Mouse (Mus musculus) adrenal gland, adult 18-20 months (tissue): ENCODE results near the gene Gpc2. TPM values are rescaled to one million over a fixed set of nuclear protein-coding genes. Genes with fewer than 3 reads are reported as not detected.

Experiments used
- DNase-seq, 2 experiments: peaks; one replicate each; pipeline ENCODE4 v3.0.0; 2021 to 2022; ENCODE audit warnings: low spot score in 2 of 2
- total RNA-seq, 2 experiments: library from RNA; stranded (reverse); gene quantifications; 1 replicate in 1 of 2; 2 replicates in 1 of 2; pipeline ENCODE4 v1.2.3; 2021

Gpc2 gene
- total RNA-seq, 2 experiments from 2014 or later = 0.51 to 0.89 TPM

DNA sequence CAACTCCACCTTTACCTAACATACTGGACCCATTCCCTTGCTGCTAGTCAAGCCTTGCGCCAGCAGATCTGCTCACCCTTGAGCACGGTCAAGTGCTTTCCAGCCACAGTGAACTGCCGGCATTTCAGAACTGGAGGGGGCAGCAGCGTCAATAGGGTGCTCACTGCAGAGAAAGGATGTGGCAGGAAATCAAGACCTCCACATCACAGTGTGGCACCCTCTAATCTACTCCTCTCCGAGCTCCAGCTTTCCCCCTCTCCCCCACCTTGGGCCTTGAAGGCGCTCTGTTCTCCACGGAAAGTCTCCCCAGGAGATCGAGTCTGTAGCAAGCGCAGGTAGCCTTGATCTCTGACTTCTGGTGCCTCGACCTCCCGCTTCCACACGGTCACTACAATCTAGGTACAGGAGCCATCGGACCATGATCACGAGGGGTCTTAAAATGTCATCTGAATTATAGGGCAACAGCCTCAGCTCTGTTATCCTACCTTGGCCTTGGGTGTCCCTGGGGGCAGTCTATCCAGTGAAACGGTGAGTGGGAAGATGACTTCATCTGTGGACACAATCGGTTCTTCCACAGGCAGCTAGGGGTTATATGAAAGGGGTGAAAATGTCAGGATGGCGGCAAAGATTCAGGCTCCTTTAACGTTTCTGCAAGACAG, 17.1 kb downstream of the Gpc2 start:
- DNase-seq = no peak

DNA sequence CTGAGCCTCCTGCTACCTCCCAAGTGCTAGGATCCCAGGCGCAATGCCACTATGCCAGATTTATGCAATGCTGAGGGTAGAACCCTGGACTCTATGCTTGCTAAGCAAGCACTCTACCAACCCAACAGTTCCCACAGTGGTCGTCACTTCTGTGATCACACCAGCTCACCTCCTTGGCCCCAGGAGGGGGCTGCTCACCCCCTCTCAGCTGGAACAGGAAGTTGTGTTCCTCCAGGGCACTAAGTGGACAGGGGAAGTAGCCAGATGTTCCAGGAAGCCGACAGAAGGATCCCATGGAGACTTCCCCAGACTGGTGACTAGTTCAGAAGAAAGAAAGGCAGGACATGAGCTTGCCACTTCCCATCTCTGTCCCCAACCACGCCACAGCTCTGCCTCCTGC, 17.8 kb downstream of the Gpc2 start:
- no peak for DNase-seq

DNA sequence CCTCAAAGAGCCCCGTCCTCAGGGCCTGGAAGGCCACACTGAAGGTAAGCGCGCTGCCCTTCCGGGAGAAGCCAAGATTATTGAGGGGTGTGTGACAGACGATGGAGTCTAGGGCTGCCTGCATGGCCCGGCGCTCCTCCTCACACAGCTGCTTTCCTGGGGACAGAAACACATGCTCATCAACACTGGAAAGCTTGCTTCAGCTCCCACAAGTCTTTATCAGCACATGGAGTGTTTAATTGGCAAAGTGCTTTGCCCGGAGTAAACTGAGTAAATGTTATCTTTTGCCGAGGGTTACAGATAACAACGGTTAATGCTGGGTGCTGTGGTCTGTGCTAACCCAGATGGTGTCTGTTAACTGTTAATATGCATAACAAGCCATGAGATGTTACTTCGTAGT, 19.0 kb downstream of the Gpc2 start:
- DNase-seq = no peak

DNA sequence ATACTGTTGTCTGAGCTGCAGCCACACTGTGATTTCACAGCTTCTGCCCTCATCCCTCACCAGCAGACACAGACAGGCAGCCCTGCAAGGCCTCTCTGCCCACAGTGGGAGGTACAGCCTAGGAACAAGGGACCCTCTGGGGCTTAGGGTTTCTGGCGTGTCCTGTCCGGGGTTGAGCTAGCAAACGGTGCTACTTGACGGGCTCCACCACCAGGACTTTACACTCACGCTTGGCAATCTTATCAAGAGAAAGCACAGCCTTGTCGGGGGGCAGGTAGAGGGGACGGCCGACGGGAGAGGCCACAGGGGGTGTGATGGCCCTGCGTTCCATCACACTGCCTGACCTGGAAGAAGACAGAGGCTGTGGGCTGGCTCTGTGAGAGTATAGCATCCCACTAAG, 19.8 kb downstream of the Gpc2 start:
- DNase-seq = no peak

DNA sequence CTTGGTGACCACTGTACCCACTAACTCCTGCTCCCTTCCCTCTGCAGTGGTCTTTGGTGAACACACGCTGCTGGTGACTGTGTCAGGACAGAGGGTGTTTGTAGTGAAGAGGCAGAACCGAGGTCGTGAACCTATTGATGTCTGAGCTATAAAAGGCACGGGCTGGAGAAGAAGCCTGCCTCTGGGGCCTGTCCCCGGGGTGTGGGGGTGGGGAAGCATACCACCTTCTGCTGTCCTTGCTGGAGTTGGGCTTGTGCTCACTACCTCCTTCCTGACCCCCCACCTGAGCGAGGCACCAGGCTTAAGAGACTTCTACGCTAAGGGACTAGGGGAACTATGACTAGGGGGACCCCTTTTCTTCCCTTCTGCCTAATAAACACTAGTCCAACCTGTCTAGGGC, 20.8 kb downstream of the Gpc2 start:
- DNase-seq = no peak

DNA sequence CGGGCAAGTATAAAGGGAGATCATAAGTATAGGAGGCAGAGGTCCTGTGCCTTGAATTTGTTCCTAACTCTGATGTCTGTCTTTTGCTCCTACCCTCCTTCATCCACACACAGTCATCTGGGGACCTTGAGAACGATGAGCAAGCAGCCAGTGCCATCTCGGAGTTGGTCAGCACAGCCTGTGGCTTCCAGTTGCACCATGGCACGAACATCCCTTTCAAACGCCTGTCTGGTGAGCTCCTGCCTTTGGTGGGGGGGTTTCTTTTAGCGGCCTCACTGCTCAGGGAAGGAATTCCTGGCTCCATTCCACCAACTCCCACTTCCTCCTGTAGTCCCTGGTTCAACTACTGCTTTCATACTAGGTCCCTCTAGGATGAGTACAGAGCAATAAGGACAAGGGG, 21.3 kb downstream of the Gpc2 start:
- no peak for DNase-seq

DNA sequence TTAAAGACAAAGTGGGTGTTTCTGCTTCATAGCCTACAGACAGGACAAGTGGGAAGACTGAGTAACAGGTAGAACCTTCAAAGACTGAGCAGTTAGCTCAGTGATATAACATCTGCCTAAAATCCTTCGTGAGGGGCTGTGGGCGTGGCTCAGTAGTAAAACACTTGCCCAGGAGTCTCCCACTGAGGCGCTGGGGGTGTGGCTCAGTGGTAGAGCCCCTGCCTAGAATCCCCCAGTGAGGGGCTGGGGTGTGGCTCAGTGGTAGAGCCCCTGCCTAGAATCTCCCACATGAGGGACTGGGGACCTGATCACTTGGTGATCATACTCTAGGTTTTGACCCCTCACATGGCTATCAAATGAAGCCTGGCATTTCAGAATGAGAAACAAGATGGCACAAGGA, 21.7 kb downstream of the Gpc2 start:
- DNase-seq = no peak

DNA sequence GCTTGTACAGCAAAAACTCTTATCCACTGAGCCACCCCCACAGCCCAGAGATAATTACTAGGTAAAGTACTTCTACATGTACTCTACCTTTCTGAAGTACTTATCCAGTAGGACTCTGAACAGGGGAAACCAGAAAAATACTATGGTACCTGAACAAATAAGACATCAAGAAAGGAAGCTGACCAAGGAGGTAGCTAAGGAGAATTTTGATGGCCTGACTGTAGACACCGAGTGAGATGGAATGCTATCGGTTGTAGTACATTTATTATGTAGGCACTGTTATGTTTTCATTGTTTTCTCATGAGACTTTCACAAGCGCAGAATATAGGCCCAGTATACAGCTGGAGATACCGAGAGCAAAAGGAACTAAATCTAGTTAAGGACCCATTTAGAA, 22.2 kb downstream of the Gpc2 start:
- DNase-seq = no peak

DNA sequence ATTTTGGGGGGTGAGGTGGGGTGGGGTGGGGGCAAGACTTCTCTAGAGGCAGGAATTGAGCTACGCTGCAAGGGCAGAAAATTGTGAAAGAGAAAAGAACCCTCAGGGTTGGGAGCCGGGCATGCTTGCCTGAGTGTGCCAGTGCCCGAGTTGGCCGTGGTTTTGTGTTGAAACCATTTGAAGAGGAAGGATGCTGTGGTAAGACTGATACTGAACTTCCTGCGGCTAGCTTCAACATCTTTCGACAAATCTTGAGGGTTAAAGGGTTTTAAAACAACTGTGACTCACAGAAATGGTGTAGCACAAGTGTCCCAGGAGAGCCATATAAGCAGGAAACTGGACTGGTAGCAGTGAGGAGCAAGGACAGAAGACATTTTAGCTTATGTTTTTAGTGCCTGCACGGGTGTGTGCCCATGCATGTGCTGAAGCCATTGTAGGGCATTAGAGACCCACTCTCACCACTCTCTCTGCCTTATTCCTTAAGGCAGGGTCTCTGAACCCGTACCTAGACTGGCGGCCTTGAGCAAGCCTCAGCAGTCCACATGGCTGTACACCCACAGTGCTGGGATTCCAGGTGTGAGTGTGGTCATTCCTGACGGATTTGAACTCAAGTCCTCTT, 22.7 kb downstream of the Gpc2 start:
- DNase-seq = no peak

DNA sequence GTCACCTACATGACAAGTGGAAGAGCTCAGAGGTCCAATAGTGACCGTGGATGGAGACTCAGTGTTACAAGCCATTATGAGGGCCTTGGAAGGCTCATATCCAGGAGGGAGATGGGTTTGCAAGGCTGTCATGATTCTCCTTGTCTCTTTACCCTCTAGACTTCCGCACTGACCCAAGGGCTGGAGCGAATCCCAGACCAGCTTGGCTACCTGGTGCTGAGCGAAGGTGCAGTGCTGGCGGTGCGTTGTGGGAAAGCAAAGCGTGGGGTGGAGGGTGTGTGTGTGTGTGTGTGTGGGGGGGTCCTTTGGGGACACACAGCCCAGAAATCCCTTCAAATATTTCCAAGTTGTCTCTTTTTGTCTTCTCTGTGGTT, 23.7 kb downstream of the Gpc2 start:
- DNase-seq = no peak

DNA sequence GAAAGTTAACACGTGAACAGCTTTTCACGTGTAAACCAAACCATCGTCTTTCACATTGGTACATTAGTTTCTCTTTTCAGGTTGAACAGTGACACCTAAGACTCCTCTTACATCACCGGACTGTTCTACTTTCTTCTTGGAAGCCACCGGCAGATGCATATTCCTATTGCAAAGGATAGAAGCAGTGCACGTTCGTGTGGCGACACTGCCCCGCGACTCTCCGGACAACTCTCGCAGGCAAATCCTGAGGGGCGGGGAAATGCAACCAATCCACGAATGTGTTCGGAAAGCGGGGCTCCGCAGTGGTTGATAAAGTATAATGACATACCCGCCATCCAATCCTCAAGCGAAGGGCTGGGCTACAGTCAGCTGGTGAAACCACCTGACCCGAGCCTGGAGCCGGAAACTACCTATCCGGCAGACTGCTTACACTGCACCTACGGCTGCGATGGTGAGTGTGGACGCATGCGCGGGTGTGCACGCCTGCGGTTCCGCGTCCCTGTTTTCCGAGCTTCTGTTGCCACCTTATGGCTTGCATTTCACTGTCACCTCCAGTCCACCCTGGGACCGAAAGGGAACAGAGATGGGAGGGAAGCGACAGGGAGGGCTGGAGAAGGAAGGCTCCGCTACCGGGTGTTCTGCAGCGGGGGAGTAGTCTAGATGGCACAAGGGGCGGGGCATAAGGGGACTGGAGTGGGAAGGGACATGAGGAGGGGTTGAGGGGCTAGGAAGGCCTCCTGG, 24.3 kb downstream of the Gpc2 start, which contains the start of gene Lamtor4:
Gene Lamtor4 (plus strand): TSS at position 130 of the 741 bp plus-strand sequence.
- peak; percentile 81 to 83 for DNase-seq

DNA sequence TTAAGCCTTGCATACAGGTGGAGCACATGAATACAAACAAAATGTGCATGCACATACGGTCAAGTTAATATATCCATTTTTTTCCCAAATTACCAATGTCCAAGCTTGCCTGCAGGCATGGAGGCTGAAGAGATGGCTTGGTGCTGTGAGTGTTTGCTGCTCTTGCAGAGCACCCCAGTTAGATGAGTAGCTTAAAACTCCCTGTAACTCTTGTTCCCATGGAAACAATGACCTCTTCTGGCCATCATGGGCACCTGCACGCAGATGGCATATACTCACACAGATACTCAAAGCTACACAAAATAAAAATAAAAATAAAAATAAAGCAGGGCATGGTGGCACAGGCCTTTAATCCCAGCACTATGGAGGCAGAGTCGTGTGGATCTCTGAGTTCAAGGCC, 26.7 kb downstream of the Gpc2 start:
- no peak for DNase-seq

DNA sequence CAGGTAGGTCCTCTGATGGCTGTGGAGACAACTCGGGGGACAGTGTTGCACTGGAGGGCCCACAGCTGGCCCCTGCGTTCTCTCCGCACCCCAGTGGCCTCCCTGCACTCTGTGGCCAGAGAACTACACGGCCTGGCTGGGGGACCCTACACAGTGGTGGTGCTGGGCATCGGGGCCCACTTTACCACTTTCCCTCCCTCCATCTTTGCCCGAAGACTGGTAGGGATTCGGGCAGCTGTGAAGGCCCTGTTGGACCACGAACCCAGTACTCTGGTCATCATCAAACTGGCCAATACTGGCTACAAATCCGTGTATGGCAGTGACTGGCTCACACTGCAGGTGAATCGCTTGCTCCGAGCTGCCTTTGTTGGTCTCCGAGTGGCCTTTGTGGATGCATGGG, 28.7 kb downstream of the Gpc2 start:
- DNase-seq = no peak

DNA sequence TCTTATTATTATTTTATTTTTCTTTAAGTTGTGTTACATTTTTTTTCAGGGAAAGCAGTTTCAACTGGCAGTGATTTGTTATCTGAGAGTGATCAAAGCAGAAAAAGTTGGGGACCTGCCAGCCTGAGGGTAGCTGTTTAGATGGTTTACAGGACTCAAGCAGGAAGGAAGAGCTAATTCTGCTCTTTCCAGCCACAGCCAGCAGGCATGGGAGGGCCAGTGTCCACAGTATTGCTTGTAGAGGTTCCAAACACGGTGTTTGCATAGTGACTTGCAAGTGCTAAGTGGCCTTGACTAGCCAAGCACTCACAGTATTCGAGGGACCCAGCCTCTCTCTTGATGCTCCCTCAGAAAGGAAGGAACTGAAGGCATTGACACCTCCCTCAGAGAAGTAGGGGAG, 38.3 kb downstream of the Gpc2 start:
- DNase-seq = no peak

DNA sequence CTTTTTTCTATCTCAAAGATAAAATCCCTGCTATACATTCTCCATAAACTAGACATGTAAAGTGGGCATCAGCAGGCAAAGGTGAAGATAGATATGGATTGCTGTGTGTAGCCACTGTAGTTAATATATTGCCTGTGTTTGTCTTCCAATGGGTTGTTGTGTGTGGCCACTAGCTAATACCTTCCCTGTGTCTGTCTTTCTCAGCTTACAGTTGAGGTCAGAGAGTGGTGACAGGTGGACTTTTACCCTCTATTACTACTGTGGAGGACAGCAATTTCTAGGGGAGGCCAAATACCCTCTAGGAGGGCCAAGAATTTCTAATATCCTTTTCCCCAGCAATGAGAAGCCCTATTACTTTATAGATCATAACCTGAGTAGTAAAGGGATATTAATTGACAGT, 45.6 kb downstream of the Gpc2 start:
- DNase-seq = no peak

DNA sequence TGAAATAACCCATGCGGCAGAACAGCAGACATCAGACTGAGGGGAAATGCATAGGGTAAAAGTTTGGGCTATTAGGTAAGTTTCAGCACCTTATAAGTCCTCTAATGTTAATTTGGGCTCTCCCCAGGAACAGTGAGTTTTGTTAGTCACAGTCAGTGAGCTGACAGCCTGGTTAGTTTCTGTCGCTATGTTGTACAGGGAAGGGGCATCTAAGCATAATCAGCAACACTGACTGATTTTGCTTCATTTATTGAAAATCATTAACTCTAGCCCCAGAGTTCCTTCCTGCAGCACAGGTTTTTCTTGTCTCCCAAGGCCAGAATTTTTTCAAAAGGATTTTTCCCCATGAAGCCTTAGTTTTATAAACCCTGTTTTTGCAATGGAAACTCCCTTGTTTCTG, 46.0 kb downstream of the Gpc2 start:
- no peak for DNase-seq

DNA sequence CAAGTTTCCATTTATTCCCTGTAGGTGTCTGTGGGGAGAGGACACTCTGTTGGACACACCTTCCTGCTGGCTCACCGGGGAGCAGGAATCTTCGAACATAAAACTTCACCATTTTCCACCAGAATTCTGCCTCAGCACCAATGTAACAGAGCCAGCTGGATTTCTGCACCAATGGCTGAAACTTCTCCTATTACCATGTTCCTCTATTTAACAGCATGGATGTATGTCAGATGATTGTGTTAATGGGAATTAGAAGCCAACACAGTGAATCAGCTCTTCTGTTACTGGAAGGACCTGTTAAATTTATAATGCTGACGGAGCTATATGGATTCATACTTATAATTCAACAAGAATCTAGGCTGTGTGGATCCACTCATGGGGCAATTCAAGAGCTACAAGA, 50.3 kb downstream of the Gpc2 start:
- no peak for DNase-seq

DNA sequence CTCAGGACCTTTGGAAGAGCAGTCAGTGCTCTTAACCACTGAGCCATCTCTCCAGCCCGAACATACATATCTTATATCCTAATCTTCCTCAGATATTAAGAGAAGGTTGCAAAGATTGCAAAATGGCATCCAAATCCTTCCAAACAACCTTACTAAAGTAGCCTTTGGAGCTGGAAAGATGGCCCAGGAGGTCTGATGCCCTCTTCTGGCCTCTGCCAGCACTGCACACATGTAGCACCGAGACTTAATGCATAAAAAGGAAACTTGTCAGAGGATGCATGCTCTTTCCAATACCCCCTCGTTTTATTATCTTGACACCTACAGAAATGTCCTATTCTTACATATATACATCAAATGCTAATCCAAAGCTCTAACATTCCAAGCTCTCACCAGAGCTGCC, 51.8 kb downstream of the Gpc2 start:
- DNase-seq = peak in 1 of 2 experiments; percentile 51

DNA sequence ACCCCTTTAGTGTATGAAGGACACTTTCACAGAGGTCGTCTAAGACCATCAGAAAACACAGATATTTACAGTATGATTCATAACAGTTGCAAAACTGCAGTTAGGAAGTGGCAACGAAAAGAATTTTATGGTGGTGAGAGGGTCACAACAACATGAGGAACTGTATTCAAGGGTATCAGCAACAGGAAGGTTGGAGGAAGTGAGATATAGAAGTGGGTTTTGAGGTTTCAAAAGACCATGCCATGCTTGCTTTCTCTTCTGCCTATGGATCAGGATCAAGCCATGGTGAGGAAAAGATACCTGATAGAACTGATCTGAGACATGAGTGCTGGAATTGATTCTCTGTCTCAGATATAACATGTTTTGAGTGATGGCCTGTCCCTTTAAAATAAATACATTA, 52.4 kb downstream of the Gpc2 start:
- DNase-seq = no peak

DNA sequence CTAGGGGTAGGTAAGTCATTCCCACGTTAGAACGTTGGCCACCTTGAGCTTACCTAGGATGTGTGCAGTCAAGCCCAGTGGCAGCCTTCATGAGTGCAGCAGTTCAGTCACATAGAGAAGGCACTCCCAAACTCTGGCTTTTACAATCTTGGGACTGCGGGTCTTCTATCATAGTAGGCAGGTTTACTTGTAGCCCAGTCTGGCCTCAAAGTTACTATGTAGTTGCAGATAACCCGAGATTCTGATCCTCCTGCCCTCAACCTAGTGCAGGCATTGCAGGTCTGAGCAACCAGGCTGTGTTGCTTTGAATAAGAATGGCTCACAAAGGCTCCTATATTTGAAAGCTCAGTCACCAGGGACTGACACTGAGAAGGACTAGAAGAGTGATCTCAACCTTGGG, 53.3 kb downstream of the Gpc2 start:
- no peak for DNase-seq

DNA sequence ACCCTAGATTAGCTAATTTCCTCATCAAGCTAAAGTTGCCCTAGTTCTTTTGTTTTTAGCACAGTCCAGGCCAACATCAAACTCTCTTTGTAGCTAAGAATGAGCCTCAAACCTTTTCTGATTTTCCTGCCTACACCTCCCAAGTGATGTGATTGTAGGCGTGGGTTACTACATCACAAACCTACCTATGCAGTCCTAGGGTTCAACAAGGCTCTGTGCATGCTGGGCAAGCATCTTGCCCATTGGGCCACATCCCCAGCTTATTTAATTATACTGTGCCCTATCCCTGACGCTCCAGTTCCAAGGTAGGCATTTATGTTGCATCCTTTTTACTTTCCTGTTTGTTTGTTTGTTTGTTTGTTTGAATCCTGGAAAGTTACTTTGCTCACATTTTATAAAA, 54.1 kb downstream of the Gpc2 start, which contains the start of gene Nxpe5:
Gene Nxpe5 (plus strand): TSS at position 199 of the 400 bp plus-strand sequence.
- DNase-seq = no peak
